ENCODE assay signal across 39 mouse cellular contexts in genomic region chr11:49236891-49237290, GRCm38 (mm10). TPM values are rescaled to one million over a fixed set of nuclear protein-coding genes. Genes with fewer than 3 reads are reported as not detected.
DNase-seq lines count a peak whose midpoint lies in the region; ATAC-seq and TF ChIP-seq lines count a peak whose summit lies in the region.
"Had no signal": no experiment of that assay in that cellular context is flagged by ENCODE, and none has a peak within 500 bp of the region (broad histone marks: within the 10 kb centered on the region; RNA-seq: fewer than 3 reads in every experiment).

No protein-coding gene starts in this region.

- intact Hi-C loops in gastrocnemius, adult 2 months (cut with DNase I), result no loop called here

- H3K4me3 ChIP-seq in gastrocnemius, adult 2 months, result no peak overlapping the region
- H3K4me3 ChIP-seq in liver, adult 2 months (ENCODE audit: insufficient read depth, low read depth, low read length), result no peak overlapping the region
- no peak overlapping the region for H3K4me3 ChIP-seq in liver, postnatal 0 days (ENCODE audit: low read depth, low read length)
- H3K4me3 ChIP-seq in small intestine, adult 2 months (ENCODE audit: low read depth, low read length), result no peak overlapping the region
- H3K4me3 ChIP-seq in hindbrain, postnatal 0 days (ENCODE audit: low read length), result no peak overlapping the region
- H3K4me3 ChIP-seq: embryonic facial prominence, embryonic 13.5 days; forebrain, embryonic 10.5 days; forebrain, embryonic 15.5 days; heart, embryonic 10.5 days; heart, embryonic 15.5 days; limb, embryonic 10.5 days; limb, embryonic 15.5 days; lung, embryonic 15.5 days had no signal

- H3K27ac ChIP-seq in gastrocnemius, adult 2 months, result peak overlapping the region; percentile 17
- no peak overlapping the region for H3K27ac ChIP-seq in liver, adult 2 months (replicated peaks; ENCODE audit: insufficient read depth, low read depth, low read length)
- no peak overlapping the region for H3K27ac ChIP-seq in liver, postnatal 0 days (ENCODE audit: low read depth)
- peak overlapping the region; percentile 33 for H3K27ac ChIP-seq in small intestine, adult 2 months (ENCODE audit: insufficient read depth, low read depth, low read length)
- H3K27ac ChIP-seq in hindbrain, postnatal 0 days, result no peak overlapping the region
- H3K27ac ChIP-seq: embryonic facial prominence, embryonic 13.5 days; forebrain, embryonic 10.5 days; forebrain, embryonic 15.5 days; heart, embryonic 10.5 days; heart, embryonic 15.5 days; kidney, postnatal 0 days; limb, embryonic 10.5 days; limb, embryonic 15.5 days; liver, embryonic 14.5 days; lung, embryonic 15.5 days had no signal

- no peaks in the 10 kb centered on the region for H3K9me3 ChIP-seq in liver, postnatal 0 days (ENCODE audit: low read length)
- no peaks in the 10 kb centered on the region for H3K9me3 ChIP-seq in hindbrain, postnatal 0 days (ENCODE audit: low read length)
- H3K9me3 ChIP-seq: embryonic facial prominence, embryonic 13.5 days; forebrain, embryonic 10.5 days; forebrain, embryonic 15.5 days; heart, embryonic 10.5 days; heart, embryonic 15.5 days; limb, embryonic 10.5 days; limb, embryonic 15.5 days; lung, embryonic 15.5 days had no signal

- TF ChIP-seq POLR2A in liver, adult 2 months (IDR thresholded peaks at IDR 0.05; ENCODE audit: extremely low read depth, insufficient read depth, low read length), result no peak
- no peak for TF ChIP-seq POLR2A in small intestine, adult 2 months (IDR thresholded peaks at IDR 0.05; ENCODE audit: low read depth, low read length)

- TF ChIP-seq EP300 in liver, postnatal 0 days (IDR thresholded peaks at IDR 0.05; ENCODE audit: low read depth), result no peak

- TF ChIP-seq CTCF in gastrocnemius, adult 2 months (IDR thresholded peaks at IDR 0.05), result no peak
- no peak for TF ChIP-seq CTCF in liver, adult 2 months (IDR thresholded peaks at IDR 0.05; ENCODE audit: low read depth, low read length)
- no peak for TF ChIP-seq CTCF in liver, postnatal 0 days (IDR thresholded peaks at IDR 0.05; ENCODE audit: low read depth)
- TF ChIP-seq CTCF in small intestine, adult 2 months (IDR thresholded peaks at IDR 0.05; ENCODE audit: extremely low read depth, insufficient read length, insufficient replicate concordance, low read depth, low read length), result no peak
- no peak for TF ChIP-seq CTCF in hindbrain, postnatal 0 days (IDR thresholded peaks at IDR 0.05; ENCODE audit: low read depth)

- H3K9ac ChIP-seq in liver, adult 2 months (ENCODE audit: low read depth, low read length), result no peak overlapping the region
- no peak overlapping the region for H3K9ac ChIP-seq in liver, postnatal 0 days (replicated peaks)
- H3K9ac ChIP-seq in hindbrain, postnatal 0 days (replicated peaks; ENCODE audit: low read length), result no peak overlapping the region
- H3K9ac ChIP-seq: embryonic facial prominence, embryonic 13.5 days; forebrain, embryonic 15.5 days; heart, embryonic 15.5 days; limb, embryonic 15.5 days; liver, embryonic 14.5 days; lung, embryonic 15.5 days had no signal

- H3K4me1 ChIP-seq in liver, adult 2 months (ENCODE audit: control insufficient read depth, insufficient read depth, low read length), result peaks cover 21% of the 10 kb centered on the region
- peaks cover 10% of the 10 kb centered on the region for H3K4me1 ChIP-seq in liver, postnatal 0 days (ENCODE audit: insufficient read depth)
- H3K4me1 ChIP-seq in small intestine, adult 2 months (ENCODE audit: control insufficient read depth, insufficient read depth, insufficient read length, low read length), result peaks cover 3% of the 10 kb centered on the region; the same call in 1 of the 2 replicates
- no peaks in the 10 kb centered on the region for H3K4me1 ChIP-seq in hindbrain, postnatal 0 days (ENCODE audit: insufficient read depth, low read length)
- H3K4me1 ChIP-seq: forebrain, embryonic 10.5 days; forebrain, embryonic 15.5 days; heart, embryonic 10.5 days; heart, embryonic 15.5 days; limb, embryonic 10.5 days; limb, embryonic 15.5 days had no signal

- no peaks in the 10 kb centered on the region for H3K79me2 ChIP-seq in liver, adult 2 months (ENCODE audit: control insufficient read depth, insufficient read depth, low read length)

- H3K36me3 ChIP-seq in liver, adult 2 months (ENCODE audit: control insufficient read depth, insufficient read depth, low read length), result no peaks in the 10 kb centered on the region
- H3K36me3 ChIP-seq in liver, postnatal 0 days (replicated peaks; ENCODE audit: insufficient read depth, low read length), result no peaks in the 10 kb centered on the region
- H3K36me3 ChIP-seq in small intestine, adult 2 months (ENCODE audit: control insufficient read depth, insufficient read depth, low read length), result no peaks in the 10 kb centered on the region
- no peaks in the 10 kb centered on the region for H3K36me3 ChIP-seq in hindbrain, postnatal 0 days (ENCODE audit: insufficient read depth, low read length)
- H3K36me3 ChIP-seq: embryonic facial prominence, embryonic 13.5 days; forebrain, embryonic 10.5 days; forebrain, embryonic 15.5 days; heart, embryonic 10.5 days; heart, embryonic 15.5 days; limb, embryonic 10.5 days; limb, embryonic 15.5 days; lung, embryonic 15.5 days had no signal

- no peaks in the 10 kb centered on the region for H3K27me3 ChIP-seq in liver, adult 2 months (ENCODE audit: control insufficient read depth, insufficient read depth, low read length)
- no peaks in the 10 kb centered on the region for H3K27me3 ChIP-seq in liver, postnatal 0 days (ENCODE audit: insufficient read depth, low read length)
- no peaks in the 10 kb centered on the region for H3K27me3 ChIP-seq in small intestine, adult 2 months (ENCODE audit: control insufficient read depth, insufficient read depth, low read length)
- no peaks in the 10 kb centered on the region for H3K27me3 ChIP-seq in hindbrain, postnatal 0 days (ENCODE audit: insufficient read depth, low read length)
- H3K27me3 ChIP-seq: embryonic facial prominence, embryonic 13.5 days; forebrain, embryonic 15.5 days; heart, embryonic 15.5 days; limb, embryonic 15.5 days had no signal

- DNase-seq in gastrocnemius, adult 2 months, result no peak
- DNase-seq in gastrocnemius, postnatal 4 days (ENCODE audit: low spot score in 2 of 2), result no peak
- DNase-seq in liver, adult 2 months (ENCODE audit: extremely low read depth, low read depth, low spot score), result peak; percentile 57
- DNase-seq in liver, postnatal 0 days, result no peak
- DNase-seq in NIH3T3 (ENCODE audit: low read depth), result peak; percentile 45
- DNase-seq in hindbrain, postnatal 0 days (ENCODE audit: low spot score), result no peak
- DNase-seq: cerebellum, adult 11 months; cerebellum, adult 9-11 months; kidney, postnatal 4 days; layer of hippocampus, postnatal 36 days; right cerebral cortex, postnatal 25 days; spleen, adult 18-20 months; thymus, adult 18-20 months; thymus, postnatal 25 days had no signal

- no peak for ATAC-seq in liver, postnatal 0 days
- no peak for ATAC-seq in hindbrain, postnatal 0 days
- ATAC-seq: forebrain, embryonic 15.5 days; hindbrain, embryonic 16.5 days; midbrain, embryonic 16.5 days had no signal

- WGBS in liver, adult 2 months, result 10% methylated on average over 1 of the region's 1 CpGs
- 72% methylated on average over 1 of the region's 1 CpGs for WGBS in liver, postnatal 0 days (ENCODE audit: insufficient replicate concordance)
- 20% methylated on average over 1 of the region's 1 CpGs for WGBS in small intestine, adult 2 months
- 69% methylated on average over 1 of the region's 1 CpGs for WGBS in hindbrain, postnatal 0 days

- no peak overlapping the region for H3K4me2 ChIP-seq in liver, postnatal 0 days (ENCODE audit: low read depth, low read length)
- no peak overlapping the region for H3K4me2 ChIP-seq in hindbrain, postnatal 0 days (ENCODE audit: low read depth, low read length)
- H3K4me2 ChIP-seq: embryonic facial prominence, embryonic 13.5 days; forebrain, embryonic 15.5 days; heart, embryonic 15.5 days; limb, embryonic 15.5 days; lung, embryonic 15.5 days; midbrain, embryonic 11.5 days had no signal

RNA-seq across cellular contexts. Expression of gene Mgat1, which starts 7.1 kb away (rescaled TPM):
- total RNA-seq in gastrocnemius, adult 2 months (2021), result 10 to 100 TPM; 42.0 to 48.0 TPM
- total RNA-seq in gastrocnemius, postnatal 4 days (2021), result 10 to 100 TPM; 61.3 to 67.4 TPM
- total RNA-seq in liver, adult 2 months (2014; rRNA removed), result 44.7 and 60.8 TPM in 2 replicates
- 134 and 145 TPM in 2 replicates for polyA plus RNA-seq in liver, adult 2 months (2012; rRNA removed)
- polyA plus RNA-seq in liver, postnatal 0 days (2015; fragmentation: Nextera tagmentation; extraction: Ambion mirVana), result 56.3 and 58.2 TPM in 2 replicates
- 97.4 and 231 TPM in 2 replicates for polyA plus RNA-seq in small intestine, adult 2 months (2012; rRNA removed)
- total RNA-seq in hindbrain, postnatal 0 days (2014; rRNA removed), result 87.4 and 109 TPM in 2 replicates
- polyA plus RNA-seq in hindbrain, postnatal 0 days (2015; fragmentation: Nextera tagmentation; extraction: Ambion mirVana), result 33.6 and 35.3 TPM in 2 replicates

RNA-seq across cellular contexts. Expression of gene Zfp62, which starts 33.8 kb away (rescaled TPM):
- total RNA-seq in gastrocnemius, adult 2 months (2021), result 10 to 100 TPM; 25.8 to 32.6 TPM
- total RNA-seq in gastrocnemius, postnatal 4 days (2021), result 10 to 100 TPM; 30.4 to 39.9 TPM
- 18.3 and 18.8 TPM in 2 replicates for total RNA-seq in liver, adult 2 months (2014; rRNA removed)
- polyA plus RNA-seq in liver, adult 2 months (2012; rRNA removed), result 0.71 and 1.4 TPM in 2 replicates
- polyA plus RNA-seq in liver, postnatal 0 days (2015; fragmentation: Nextera tagmentation; extraction: Ambion mirVana), result 8.6 and 8.8 TPM in 2 replicates
- 0.38 and 0.42 TPM in 2 replicates for polyA plus RNA-seq in small intestine, adult 2 months (2012; rRNA removed)
- total RNA-seq in hindbrain, postnatal 0 days (2014; rRNA removed), result 20.2 and 25.0 TPM in 2 replicates
- polyA plus RNA-seq in hindbrain, postnatal 0 days (2015; fragmentation: Nextera tagmentation; extraction: Ambion mirVana), result 25.7 and 25.8 TPM in 2 replicates

RNA-seq across cellular contexts. Expression of gene Olfr1393, which starts 41.2 kb away (rescaled TPM):
- not detected for total RNA-seq in gastrocnemius, adult 2 months (2021)
- under 1 TPM; 0.16 to 0.22 TPM for total RNA-seq in gastrocnemius, postnatal 4 days (2021)
- total RNA-seq in liver, adult 2 months (2014; rRNA removed), result 0.09 and 0.27 TPM in 2 replicates
- polyA plus RNA-seq in liver, adult 2 months (2012; rRNA removed), result 0.47 and 0.55 TPM in 2 replicates
- polyA plus RNA-seq in liver, postnatal 0 days (2015; fragmentation: Nextera tagmentation; extraction: Ambion mirVana), result 0.05 and 0.07 TPM in 2 replicates
- polyA plus RNA-seq in small intestine, adult 2 months (2012; rRNA removed), result 0.10 and 0.42 TPM in 2 replicates
- total RNA-seq in hindbrain, postnatal 0 days (2014; rRNA removed), result 0.86 TPM in 1 of 2 replicates, not detected in the other
- 0.10 and 0.13 TPM in 2 replicates for polyA plus RNA-seq in hindbrain, postnatal 0 days (2015; fragmentation: Nextera tagmentation; extraction: Ambion mirVana)
- total RNA-seq: adrenal gland, adult 18-20 months; common myeloid progenitor, adult 5-6 weeks; gastrocnemius, adult 8-10 months; layer of hippocampus, postnatal 36 days; megakaryocyte, adult 5-6 weeks; MEL had no signal
- polyA plus RNA-seq: embryonic facial prominence, embryonic 13.5 days; forebrain, embryonic 15.5 days; heart, embryonic 10.5 days; heart, embryonic 15.5 days; hindbrain, embryonic 11.5 days; limb, embryonic 10.5 days; limb, embryonic 15.5 days; lung, embryonic 15.5 days; midbrain, embryonic 11.5 days; midbrain, embryonic 16.5 days; stomach, embryonic 16.5 days had no signal

RNA-seq across cellular contexts. Expression of gene Olfr1392, which starts 48.2 kb away (rescaled TPM):
- total RNA-seq in gastrocnemius, adult 2 months (2021), result not detected
- total RNA-seq in gastrocnemius, postnatal 4 days (2021), result not detected
- total RNA-seq in liver, adult 2 months (2014; rRNA removed), result not detected in 2 replicates
- polyA plus RNA-seq in liver, adult 2 months (2012; rRNA removed), result 0.09 and 0.26 TPM in 2 replicates
- polyA plus RNA-seq in liver, postnatal 0 days (2015; fragmentation: Nextera tagmentation; extraction: Ambion mirVana), result not detected in 2 replicates
- polyA plus RNA-seq in small intestine, adult 2 months (2012; rRNA removed), result 0.11 and 0.13 TPM in 2 replicates
- not detected in 2 replicates for total RNA-seq in hindbrain, postnatal 0 days (2014; rRNA removed)
- not detected in 2 replicates for polyA plus RNA-seq in hindbrain, postnatal 0 days (2015; fragmentation: Nextera tagmentation; extraction: Ambion mirVana)
- total RNA-seq: common myeloid progenitor, adult 5-6 weeks; gastrocnemius, adult 8-10 months; heart, postnatal 25 days; layer of hippocampus, postnatal 36 days; megakaryocyte, adult 5-6 weeks; MEL had no signal
- polyA plus RNA-seq: embryonic facial prominence, embryonic 13.5 days; forebrain, embryonic 10.5 days; forebrain, embryonic 15.5 days; heart, embryonic 10.5 days; heart, embryonic 15.5 days; hindbrain, embryonic 11.5 days; intestine, embryonic 16.5 days; limb, embryonic 10.5 days; lung, embryonic 15.5 days; midbrain, embryonic 11.5 days; midbrain, embryonic 16.5 days; neural tube, embryonic 11.5 days had no signal

RNA-seq across cellular contexts. Expression of gene Btnl9, which starts 49.9 kb away (rescaled TPM):
- total RNA-seq in gastrocnemius, adult 2 months (2021), result 1 to 10 TPM in 1 of 2 experiments, under 1 TPM in 1; 0.97 to 3.6 TPM
- 10 to 100 TPM; 10.8 to 11.8 TPM for total RNA-seq in gastrocnemius, postnatal 4 days (2021)
- 3.4 and 5.5 TPM in 2 replicates for total RNA-seq in liver, adult 2 months (2014; rRNA removed)
- 1.9 and 2.3 TPM in 2 replicates for polyA plus RNA-seq in liver, adult 2 months (2012; rRNA removed)
- 1.6 and 1.9 TPM in 2 replicates for polyA plus RNA-seq in liver, postnatal 0 days (2015; fragmentation: Nextera tagmentation; extraction: Ambion mirVana)
- polyA plus RNA-seq in small intestine, adult 2 months (2012; rRNA removed), result 0.53 and 1.2 TPM in 2 replicates
- 0.37 TPM in 1 of 2 replicates, not detected in the other for total RNA-seq in hindbrain, postnatal 0 days (2014; rRNA removed)
- polyA plus RNA-seq in hindbrain, postnatal 0 days (2015; fragmentation: Nextera tagmentation; extraction: Ambion mirVana), result 0.39 and 0.50 TPM in 2 replicates
- total RNA-seq: layer of hippocampus, postnatal 36 days; MEL had no signal
- polyA plus RNA-seq: forebrain, embryonic 15.5 days; frontal cortex, adult 2 months; hindbrain, embryonic 11.5 days; midbrain, embryonic 11.5 days had no signal

Comparison
In these comparisons a context has a peak if more than half of its experiments do, and no peak if none do; other contexts are left out.
1. DNase-seq: peak in liver, adult 2 months (single experiment) and NIH3T3 (single experiment); none in gastrocnemius, adult 2 months (single experiment), gastrocnemius, postnatal 4 days (0 of 2), liver, postnatal 0 days (single experiment) and hindbrain, postnatal 0 days (single experiment).
2. H3K27ac ChIP-seq: peak in gastrocnemius, adult 2 months (single experiment) and small intestine, adult 2 months (single experiment); none in liver, adult 2 months (single experiment), liver, postnatal 0 days (single experiment) and hindbrain, postnatal 0 days (single experiment).